Mouse (Mus musculus): ENCODE measurements around the gene Il17c.

The Il17c gene

DNA sequence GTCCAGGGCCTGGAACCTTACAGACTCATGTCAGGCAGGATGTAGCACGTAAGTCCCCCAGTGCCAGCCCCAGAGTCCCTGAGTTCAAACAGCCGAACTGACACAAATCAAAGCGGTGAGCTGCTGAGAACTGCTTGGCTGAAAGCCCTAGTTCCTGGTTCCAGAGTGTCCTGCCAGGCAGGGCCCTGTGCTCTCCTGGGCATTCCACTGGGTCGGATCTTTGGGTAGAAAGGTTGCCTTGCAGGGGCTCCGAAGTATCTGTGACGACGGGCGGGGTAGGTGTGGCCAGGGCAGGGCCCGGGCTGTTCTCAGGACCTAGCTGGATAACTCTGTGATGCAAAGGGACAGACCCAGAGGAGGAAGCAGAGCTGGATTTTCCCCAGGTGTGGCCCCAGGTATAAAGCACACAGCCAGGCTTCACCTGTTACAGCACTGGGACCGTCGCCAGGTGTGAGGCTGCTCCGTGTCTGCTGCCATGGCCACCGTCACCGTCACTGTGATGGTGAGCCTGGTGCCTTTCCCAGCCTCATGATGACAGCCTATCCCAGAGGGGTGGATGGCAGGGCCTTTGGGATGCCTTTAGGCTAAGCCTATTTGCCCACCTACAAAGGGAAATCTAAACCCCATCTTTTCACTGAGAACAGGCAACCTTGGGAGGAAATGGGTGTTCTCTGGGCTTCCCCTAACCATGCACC is at the start of gene Il17c:
Il17c (plus strand) TSS at position 645 of the 695 bp plus-strand sequence.
- DNase-seq (ENCODE audit: low read depth, low spot score) = no peak

DNA sequence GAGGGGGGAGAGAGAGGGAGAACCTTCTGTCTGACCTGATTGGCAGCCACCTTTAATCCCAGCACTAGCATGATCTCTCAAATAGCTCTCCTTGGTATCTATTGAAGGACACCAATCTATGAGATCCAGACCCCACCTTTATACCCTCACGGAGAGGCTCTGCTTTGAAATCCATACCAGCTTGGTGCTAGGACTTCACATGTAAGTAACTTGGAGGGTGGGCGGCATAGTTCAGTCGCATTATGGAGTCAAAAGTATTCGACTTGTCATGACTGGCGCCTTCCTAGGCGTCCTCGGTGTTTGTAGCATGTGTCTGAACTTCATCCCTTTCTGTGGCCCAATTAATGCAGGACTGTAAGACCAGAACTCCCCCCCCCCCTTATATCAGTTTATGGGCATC is 46.5 kb upstream of the Il17c start:
- DNase-seq (ENCODE audit: low read depth, low spot score) = no peak

DNA sequence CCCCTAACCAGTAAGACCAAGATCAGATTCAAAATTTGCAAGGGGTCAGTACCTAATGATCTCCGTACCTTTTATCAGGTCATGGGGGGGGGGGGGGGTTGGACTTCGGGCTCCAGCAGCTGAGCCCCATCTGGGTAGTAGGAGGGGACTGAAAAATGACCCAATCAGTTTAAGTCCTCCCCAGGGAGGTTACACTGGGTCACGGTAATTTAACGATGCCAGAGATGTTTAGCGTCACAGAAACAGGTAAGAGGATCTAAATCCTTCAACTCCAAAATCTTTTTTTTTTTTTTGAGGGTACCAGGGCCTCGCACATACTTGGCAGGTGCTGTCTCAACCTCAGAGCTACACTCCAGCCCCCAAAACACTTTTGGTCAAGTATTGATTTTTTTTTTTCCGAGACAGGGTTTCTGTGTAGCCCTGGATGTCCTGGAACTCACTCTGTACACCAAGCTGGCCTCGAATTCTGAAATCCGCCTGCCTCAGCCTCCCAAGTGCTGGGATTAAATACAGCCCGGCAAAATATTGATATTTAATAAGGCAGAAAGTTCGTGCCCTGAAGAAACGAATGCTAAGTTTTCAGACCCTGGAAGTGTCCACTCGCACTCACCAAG is 46.0 kb upstream of the Il17c start:
- DNase-seq (ENCODE audit: low read depth, low spot score) = no peak

DNA sequence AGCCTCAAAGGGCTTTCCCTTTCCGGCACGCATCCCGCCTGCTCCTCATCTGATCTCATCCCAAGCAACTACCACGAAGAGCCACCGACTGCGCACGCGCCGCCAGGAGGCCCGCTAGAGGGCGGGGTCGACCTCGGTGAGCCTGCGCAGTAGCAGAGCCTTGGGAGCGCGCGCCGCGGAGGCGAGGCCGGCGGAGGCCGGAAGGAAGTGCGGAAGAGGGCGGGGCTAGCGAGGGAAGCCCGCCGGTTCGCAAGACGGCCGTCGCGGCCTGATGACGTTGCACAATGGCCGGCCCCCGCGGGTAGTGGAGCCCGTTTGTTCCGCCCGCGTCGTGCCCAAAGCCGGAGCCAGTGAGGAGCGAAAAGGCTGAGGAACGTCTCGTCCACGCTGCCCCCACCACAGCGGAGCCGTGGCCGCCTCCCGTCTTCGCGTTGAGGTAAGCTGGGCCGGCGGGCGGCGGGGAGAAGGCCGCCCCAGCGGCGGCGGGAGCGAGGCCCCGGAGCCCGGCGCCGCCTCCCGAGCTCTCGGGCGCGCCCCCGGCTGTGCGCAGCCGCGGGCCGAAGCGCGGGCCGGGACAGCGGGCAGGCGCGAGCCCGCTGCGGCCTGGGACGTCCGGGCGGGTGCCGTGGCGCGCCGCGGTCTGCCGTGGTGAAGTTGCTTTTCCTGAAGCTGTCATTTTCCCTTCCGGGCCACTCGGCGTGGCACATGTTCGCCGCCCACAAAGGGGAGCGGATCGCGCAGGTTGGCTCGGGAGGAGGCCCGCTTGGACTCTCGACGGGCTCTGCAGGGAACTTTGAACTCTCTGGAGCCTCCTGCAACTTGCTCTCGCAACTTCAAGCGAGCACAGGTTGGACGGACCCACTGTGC is 45.2 kb upstream of the Il17c start, which contains the start of gene Zc3h18:
Zc3h18 (plus strand) TSS at position 245 of the 867 bp plus-strand sequence.
- peak; percentile 99 for DNase-seq (ENCODE audit: low read depth, low spot score)

DNA sequence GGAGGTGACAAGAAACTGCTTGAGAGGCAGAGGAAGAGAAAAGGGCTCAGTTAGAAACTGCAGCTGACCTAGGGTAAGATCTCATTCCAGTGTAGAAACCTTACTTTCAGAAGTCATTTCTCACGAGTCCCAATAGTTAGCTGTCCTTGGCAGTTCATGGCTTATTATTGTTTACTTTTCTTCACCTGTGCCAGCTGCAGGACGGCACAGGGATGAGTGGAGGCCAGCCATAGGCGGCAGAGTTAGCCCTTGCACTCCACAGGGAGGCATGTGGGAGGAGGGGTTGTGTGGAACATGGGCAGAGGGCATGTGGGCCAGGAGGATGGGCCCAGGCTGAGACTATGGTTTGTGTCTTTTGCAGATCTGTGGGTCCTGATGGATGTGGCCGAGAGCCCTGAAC is 38.8 kb upstream of the Il17c start:
- no peak for DNase-seq (ENCODE audit: low read depth, low spot score)

DNA sequence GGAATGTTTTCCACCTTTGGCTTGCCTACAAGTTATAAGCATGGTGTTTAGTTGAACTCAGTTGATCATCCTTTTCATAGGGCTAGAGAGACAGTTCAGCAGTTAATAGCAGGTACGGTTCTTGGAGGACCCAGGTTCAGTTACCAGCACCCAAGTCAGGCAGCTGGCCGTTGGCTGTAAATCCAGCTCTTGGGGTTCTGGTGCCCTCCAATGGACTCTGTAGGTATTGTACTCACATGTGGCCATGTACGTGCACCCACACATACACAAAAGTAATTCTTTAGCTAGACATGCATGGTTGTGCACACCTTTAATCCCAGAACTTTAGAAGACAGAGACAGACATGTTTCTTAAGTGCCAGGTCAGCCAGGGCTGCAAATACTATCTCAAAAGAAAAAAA is 32.5 kb upstream of the Il17c start:
- DNase-seq (ENCODE audit: low read depth, low spot score) = no peak

DNA sequence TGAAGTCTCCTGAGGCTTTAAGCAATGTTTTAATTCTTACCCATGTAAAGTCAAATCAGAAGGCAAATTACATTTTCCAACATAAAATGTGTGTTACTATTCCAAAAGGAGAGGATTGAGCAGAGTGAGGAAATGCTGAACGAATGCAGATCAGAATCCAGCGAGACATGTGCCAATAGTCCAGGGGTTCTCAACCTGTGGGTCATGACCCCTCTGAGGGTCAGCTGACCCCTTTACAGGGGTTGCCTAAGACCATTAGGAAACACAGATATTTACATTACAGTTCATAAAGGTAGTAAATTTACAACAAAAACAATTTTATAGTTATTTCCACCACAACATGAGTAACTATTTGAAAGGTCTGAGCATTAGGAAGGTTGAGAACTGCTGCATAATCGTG is 31.1 kb upstream of the Il17c start:
- no peak for DNase-seq (ENCODE audit: low read depth, low spot score)

DNA sequence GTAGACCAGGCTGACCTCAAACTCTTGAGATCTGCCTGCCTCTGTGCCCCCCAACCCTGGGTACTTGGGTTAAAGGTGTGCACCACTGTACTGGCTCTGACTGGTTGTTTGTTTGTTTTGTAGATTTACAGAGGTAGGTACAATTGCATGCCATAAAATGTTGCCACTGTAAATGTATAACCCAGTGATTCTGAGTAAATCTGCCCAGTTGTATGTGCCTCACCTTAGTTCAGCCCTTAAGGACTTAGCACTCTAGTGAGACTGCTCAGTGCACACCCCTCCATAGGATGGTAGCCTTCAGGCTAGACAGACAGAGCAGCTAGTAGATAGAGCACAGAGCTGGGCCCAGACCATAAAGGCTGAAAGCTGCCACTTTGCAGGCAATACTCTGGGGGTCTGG is 28.1 kb upstream of the Il17c start:
- no peak for DNase-seq (ENCODE audit: low read depth, low spot score)

DNA sequence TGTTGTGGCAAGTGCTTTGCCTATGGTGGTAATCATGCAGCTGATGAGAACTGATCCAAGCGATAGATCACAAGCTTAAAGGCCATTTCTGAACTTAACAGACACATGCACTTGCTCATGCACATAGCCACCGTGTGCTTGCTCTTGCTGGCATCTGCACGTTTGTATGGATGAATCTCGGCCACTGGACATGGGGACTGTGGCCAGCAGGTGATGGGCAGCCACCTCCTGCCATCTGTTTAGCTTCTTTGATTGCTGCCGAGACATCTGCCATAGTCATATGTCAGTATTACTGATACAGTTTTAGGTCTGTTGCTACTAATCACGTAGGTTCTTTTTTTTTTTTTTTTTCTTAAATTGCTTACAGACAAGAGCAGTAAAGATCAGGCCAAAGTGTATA is 26.5 kb upstream of the Il17c start:
- no peak for DNase-seq (ENCODE audit: low read depth, low spot score)

DNA sequence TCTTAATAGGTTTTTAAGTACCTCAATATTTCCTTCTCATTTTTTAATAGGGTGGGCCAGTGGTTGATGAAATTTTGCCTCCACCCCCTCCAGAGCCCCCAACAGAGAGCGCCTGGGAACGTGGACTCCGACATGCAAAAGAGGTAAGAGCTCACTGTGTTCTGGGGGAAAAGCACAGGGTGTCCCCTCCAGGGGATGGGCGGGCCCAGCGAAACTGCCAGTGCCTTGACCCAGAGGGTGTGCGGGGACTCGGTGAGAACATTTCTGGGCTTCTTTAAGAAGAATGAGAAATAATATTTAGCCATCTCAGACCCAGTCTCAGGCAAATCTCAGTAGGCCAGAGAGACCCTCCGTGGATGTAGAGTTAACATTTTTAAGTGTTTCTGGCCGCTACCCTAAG is 23.6 kb upstream of the Il17c start:
- no peak for DNase-seq (ENCODE audit: low read depth, low spot score)

DNA sequence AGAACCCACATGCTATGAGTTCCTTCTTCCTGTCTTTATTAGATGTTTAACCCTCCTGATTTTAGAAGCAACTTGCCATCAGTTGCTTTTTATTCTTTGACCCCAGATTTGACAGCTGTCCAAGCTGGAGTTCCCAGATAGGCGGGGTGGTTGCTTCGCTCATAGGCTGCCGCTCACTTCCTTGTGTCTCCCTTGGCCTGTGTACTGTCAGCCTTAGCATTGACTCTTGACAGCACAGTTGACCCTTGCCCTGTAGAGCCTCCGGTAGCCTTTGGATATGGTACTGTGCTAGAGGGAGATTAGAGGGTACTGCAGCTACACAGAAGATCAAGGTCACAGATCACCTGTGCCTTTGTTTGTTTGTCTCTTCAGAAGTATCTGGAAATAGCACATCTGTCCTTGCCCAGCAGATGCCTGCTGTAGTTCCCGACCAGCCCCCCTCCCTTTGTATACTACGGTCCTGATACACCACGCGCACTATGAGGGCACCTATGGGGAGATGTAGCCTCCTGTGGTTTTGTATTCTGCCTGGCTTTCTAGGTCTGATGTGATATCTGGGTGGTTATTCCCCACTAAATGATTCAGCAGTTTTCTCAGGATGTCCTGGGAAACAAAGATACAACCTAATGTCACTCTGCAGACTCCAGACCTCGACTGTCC is 16.5 kb upstream of the Il17c start:
- no peak for DNase-seq (ENCODE audit: low read depth, low spot score)

DNA sequence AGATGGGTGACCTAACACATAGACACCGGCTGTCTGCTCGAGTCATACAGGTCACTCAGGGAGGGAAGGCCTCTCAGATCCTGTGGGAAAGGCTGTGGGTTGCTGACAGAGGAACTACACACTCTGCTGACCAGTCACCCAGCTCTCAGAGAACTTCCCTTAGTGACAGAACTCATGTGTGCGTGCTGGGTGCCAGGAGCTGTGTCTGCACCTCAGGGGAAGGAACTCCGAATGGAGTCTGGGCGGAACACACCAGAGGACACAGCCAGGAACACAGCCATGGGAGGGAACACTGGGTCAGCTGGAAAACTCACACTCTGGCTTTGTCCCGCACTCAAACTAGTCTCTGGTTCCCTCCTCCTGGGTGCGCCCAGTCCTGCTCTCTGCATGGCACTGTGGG is 14.1 kb upstream of the Il17c start:
- DNase-seq (ENCODE audit: low read depth, low spot score) = no peak

DNA sequence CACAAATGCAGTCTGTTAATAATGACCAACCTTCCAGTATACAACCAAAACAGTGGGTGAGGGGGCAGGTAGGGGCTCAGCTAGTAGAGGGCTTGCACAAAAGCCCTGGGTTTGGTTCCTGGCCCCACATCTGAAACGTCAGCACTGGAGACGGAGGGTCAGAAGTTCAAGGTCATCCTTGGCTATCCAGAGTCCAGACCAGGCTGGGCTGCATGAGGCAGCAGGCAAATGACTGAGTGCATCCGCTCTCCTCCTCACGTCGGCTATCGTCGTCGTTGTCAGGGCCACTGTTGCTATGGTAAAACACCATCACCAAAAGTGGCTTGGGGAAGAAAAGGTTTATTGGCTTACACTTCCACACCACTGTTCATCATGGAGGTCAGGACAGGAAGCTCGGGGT is 7.5 kb upstream of the Il17c start:
- no peak for DNase-seq (ENCODE audit: low read depth, low spot score)

DNA sequence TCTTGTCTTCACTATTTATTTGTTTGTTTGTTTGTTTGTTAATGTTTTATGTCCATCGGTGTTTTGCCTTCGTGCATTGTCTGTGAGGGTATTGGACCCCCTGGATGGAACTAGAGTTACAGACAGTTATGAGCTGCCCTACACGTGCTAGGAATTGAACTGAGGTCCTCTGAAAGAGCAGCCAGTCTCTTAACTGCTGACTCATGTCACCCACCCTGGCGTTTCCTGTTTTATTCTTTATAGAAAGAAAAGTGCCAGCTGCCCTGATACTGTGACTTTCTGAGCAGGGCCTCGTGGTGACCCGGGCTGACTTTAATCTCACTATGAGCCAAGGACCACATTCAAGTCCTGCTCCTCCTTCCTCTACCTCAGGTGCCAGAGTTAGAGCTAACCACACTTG is 6.3 kb upstream of the Il17c start:
- DNase-seq (ENCODE audit: low read depth, low spot score) = no peak

DNA sequence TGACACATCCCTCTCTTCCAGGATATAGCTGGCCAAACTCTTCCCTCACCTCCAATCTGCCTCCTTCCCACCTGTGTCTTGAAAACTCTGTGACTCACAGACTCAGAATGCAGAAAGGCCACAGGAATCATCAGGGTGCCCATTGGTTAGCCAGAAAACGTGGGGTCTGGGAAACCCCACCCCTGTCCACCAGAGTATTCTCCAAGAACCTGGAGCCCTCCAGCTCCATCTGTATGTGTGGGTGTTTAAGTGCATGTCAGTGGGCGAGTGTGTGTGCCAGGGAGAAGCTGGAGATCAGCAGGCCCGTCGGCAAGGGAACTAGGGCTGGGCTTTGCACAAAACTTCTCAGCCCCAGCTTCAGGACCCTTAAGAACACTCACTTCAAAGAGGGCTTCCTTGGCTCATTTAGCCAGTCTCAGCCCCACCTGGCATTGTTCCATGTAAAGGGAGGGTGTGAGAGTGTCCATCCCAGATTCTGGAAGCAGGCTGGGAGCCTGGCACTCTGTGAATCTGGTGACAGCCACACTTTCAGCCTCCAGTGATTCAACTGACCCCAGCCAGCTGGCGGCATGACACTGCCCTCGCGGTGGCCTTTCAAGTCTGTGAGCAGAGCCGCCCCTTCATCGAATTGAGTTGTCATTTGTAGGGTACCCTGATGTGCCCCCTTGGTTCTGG is 1.8 kb upstream of the Il17c start:
- DNase-seq (ENCODE audit: low read depth, low spot score) = no peak

DNA sequence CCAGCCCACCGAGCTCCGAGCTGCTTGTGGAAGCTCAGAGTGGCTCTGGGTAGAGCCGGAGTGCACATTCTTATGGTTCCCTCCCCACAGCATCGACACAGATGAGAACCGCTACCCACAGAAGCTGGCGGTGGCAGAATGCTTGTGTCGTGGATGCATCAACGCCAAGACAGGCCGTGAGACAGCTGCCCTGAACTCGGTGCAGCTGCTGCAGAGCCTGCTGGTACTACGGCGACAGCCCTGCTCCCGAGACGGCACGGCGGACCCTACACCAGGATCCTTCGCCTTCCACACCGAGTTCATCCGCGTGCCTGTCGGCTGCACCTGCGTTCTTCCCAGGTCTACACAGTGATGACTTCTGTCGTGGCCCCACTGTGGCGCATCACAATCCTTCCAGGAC is 1.4 kb downstream of the Il17c start:
- DNase-seq (ENCODE audit: low read depth, low spot score) = no peak

DNA sequence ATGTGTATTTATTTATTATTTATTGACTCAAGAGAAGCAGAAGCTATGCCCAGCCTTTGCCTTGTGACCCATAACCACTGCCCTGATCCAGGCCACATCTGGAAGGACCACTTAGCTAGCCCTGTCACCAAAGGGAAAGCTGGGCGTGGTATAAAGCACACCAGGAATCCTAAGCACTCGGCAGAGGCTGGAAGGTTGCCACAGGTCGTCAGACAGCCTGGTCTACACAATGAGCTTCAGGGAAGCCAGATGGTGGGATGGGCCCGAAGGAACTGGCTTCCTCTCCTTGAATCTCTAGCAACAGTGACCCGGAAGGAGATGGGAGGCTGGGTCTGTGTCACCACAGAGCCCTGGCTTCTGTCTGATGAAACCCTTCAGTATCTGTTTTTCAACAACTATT is 1.8 kb downstream of the Il17c start:
- no peak for DNase-seq (ENCODE audit: low read depth, low spot score)

DNA sequence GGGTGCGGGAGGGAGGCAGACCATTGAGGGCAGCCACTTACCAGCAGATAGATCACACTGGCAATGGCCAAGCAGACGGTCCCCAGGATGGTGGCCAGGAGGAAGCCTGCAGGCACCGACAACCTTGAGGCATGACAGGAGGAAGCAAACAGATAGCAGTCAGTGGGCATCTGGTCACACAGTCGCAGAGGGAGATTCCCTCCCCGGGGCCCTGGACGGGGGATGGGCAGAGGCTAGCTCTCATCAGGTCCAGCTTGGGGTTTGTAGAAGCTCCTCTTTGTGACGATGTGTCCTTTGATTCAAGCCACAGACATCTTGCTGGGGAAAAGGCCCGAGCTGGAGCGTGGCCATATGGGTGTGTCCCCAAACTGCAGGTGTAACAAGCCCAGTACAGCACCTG is 4.3 kb downstream of the Il17c start:
- no peak for DNase-seq (ENCODE audit: low read depth, low spot score)

DNA sequence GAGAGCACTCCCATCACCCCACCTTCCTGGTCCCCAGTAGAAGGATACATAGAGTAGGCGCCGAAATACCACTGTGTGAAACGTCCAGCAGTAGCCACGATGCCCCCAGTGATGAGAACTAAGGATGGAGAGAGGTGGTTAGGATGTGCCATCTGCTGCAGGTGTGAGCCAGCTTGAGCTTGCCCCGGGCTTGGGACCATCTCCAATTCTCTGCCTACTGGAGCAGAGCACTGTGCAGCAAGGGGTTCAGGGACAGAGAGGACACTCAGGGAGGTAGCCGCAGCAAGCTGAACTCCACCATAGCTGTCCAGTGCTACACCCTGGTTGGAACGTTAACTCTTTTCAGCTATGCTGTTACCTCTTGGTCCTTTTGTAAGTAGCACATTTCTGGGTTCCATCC is 5.8 kb downstream of the Il17c start:
- DNase-seq (ENCODE audit: low read depth, low spot score) = no peak

DNA sequence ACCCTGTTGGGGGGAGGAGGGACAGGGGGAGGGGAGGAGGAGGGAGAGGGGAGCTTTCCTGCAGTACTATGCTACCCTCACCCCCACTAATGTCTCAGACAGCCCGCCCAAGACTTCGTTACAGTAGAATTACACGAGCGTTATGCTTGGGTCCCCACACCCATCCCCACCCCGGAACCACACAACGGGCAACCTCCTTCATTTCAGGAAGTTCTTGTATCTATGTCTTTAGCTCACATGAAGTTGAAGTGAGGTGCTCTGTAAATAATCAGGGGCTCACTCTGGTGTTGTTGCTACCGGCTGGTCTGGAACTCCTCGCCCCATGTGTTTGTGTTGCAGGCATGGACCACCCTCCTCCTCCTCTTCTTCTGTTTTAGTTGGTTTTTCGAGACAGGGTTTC is 6.3 kb downstream of the Il17c start:
- DNase-seq (ENCODE audit: low read depth, low spot score) = no peak

DNA sequence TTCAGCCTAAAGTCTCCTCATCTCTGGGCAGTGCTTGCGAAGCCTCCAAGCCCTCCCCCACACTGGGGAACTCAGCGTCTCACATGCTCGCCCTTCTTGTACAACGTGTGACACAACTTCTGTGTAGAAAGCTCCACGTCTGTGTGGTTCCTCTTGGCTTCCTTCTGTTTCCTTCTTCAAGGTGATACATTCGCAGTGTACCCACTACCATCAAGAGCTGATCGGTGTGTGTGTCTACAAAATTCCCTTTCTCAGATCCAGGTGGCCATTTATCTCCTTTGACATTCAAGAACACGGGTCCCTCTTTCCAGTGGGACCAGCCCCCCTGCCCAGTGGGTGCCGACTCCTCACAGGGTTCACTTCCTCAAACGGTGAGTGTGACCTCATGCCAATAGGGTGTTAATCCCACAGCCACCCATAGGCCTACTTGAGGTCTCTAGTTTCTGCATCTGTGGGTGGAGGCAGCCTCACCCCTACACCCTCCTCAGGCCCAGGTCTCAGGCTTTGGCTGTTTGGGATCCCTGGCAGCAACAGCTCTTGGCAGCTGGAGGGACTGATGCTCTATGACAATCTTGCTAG is 8.3 kb downstream of the Il17c start:
- no peak for DNase-seq (ENCODE audit: low read depth, low spot score)

Data from mesoderm, embryonic 11.5 days (tissue).